Mouse (Mus musculus) liver, embryonic 16.5 days (tissue): ENCODE results near the gene Eif4e2. TPM values are rescaled to one million over a fixed set of nuclear protein-coding genes. Genes with fewer than 3 reads are reported as not detected.

Source experiments
- ATAC-seq: fragments of 200-750 bp; cut with Nextera tagmentation; 2 replicates; pipeline ENCODE4 v1.8.0; 2017; ENCODE audit warnings: low read depth, mild to moderate bottlenecking, moderate number of reproducible peaks, moderate library complexity
- H3K27ac ChIP-seq: fragments of 300-500 bp; sonication (generic); 2 replicates; pipeline ENCODE4 v1.5.1; 2014; ENCODE audit warnings: mild to moderate bottlenecking, low read length
- H3K27me3 ChIP-seq: fragments of 300-500 bp; sonication (generic); 2 replicates; pipeline ENCODE4 v1.6.1; 2014; ENCODE audit warnings: low read depth, low read length, mixed read lengths; ENCODE audit not compliant: control insufficient read depth, insufficient read depth
- H3K36me3 ChIP-seq: fragments of 300-500 bp; sonication (generic); 2 replicates; pipeline ENCODE4 v1.6.1; 2014; ENCODE audit warnings: mild to moderate bottlenecking; ENCODE audit not compliant: control insufficient read depth, insufficient read depth
- H3K4me1 ChIP-seq: fragments of 300-500 bp; sonication (generic); 2 replicates; pipeline ENCODE4 v1.6.1; 2014; ENCODE audit warnings: low read depth, low read length, mixed read lengths; ENCODE audit not compliant: control insufficient read depth
- H3K4me2 ChIP-seq: fragments of 300-500 bp; sonication (generic); 2 replicates; pipeline ENCODE4 v1.6.1; 2014; ENCODE audit warnings: low read depth, low read length, mixed read lengths
- H3K4me3 ChIP-seq: fragments of 300-500 bp; sonication (generic); 2 replicates; pipeline ENCODE4 v1.5.1; 2014; ENCODE audit warnings: low read depth, mild to moderate bottlenecking, low read length
- H3K9ac ChIP-seq: fragments of 300-500 bp; sonication (generic); 2 replicates; pipeline ENCODE4 v1.6.1; 2014; ENCODE audit warnings: low read depth, low read length
- H3K9me3 ChIP-seq: fragments of 300-500 bp; sonication (generic); replicated peaks from 2 replicates; pipeline ENCODE4 v1.6.1; 2016; ENCODE audit warnings: low read length; ENCODE audit not compliant: control insufficient read depth
- WGBS: fragments of 180-500 bp; shearing (Covaris S2); extraction: QIAGEN DNeasy Blood & Tissue Kit; methylation state at CpG from one replicate; pipeline ENCODE4 v1.1.7; 2014; ENCODE audit not compliant: insufficient replicate concordance; 5-methylcytosine and 5-hydroxymethylcytosine counted together
- polyA plus RNA-seq: library from polyadenylated mRNA; unstranded; fragments of >200 nt; fragmentation: Nextera tagmentation; extraction: Ambion mirVana; gene quantifications from 2 replicates; pipeline ENCODE4 v1.2.1, GENCODE M21; 2015

Gene Eif4e2
- 64.2 and 68.8 TPM in 2 replicates for polyA plus RNA-seq

- H3K9me3 ChIP-seq = no peaks in the 10 kb centered on the region
- no peaks in the 10 kb centered on the region for H3K36me3 ChIP-seq
- peak; percentile 97 for ATAC-seq
- H3K9ac ChIP-seq = peak within 1 kb of the TSS; percentile 99
- under 1% methylated on average over 78 of the region's 99 CpGs for WGBS
- H3K4me2 ChIP-seq = peak within 1 kb of the TSS; percentile 87
- H3K27ac ChIP-seq = peak within 1 kb of the TSS; percentile 99
- peak within 1 kb of the TSS; percentile 96 for H3K4me3 ChIP-seq
- peaks cover 30% of the 10 kb centered on the region for H3K4me1 ChIP-seq
- no peaks in the 10 kb centered on the region for H3K27me3 ChIP-seq
Measured at GRCm38 (mm10) chr1:87213735-87214704, at the start of gene Eif4e2. Gene Eif4e2, plus strand, starts transcription at chr1:87213914.

- Histone ChIP-seq H3K4me1 (no peaks in the 10 kb centered on the region), H3K27ac (no peak overlapping the region), H3K27me3 (peaks cover 2% of the 10 kb centered on the region; the same call in 1 of the 2 replicates), H3K4me3 (no peak overlapping the region), H3K4me2 (no peak overlapping the region), H3K36me3 (no peaks in the 10 kb centered on the region), H3K9me3 (no peaks in the 10 kb centered on the region), H3K9ac (no peak overlapping the region)
- ATAC-seq = no peak
- 31% methylated on average over 11 of the region's 11 CpGs for WGBS
Measured at GRCm38 (mm10) chr1:87164164-87164795, 49.4 kb upstream of the Eif4e2 start.

GRCm38 (mm10) chr1:87164796-87165184 is 48.9 kb upstream of the Eif4e2 start:
- Histone ChIP-seq H3K36me3 (no peaks in the 10 kb centered on the region), H3K4me1 (no peaks in the 10 kb centered on the region), H3K4me2 (no peak overlapping the region), H3K27me3 (peaks cover 3% of the 10 kb centered on the region; the same call in 1 of the 2 replicates), H3K9ac (no peak overlapping the region), H3K9me3 (no peaks in the 10 kb centered on the region), H3K4me3 (no peak overlapping the region), H3K27ac (no peak overlapping the region)
- no peak for ATAC-seq
- 44% methylated on average over 9 of the region's 9 CpGs for WGBS

GRCm38 (mm10) chr1:87170458-87170857 is 43.3 kb upstream of the Eif4e2 start:
- 17% methylated on average over 19 of the region's 19 CpGs for WGBS
- peaks cover 16% of the 10 kb centered on the region for H3K27me3 ChIP-seq

GRCm38 (mm10) chr1:87171312-87171711 is 42.4 kb upstream of the Eif4e2 start:
- no peak for ATAC-seq
- H3K9me3 ChIP-seq = no peaks in the 10 kb centered on the region
- no peak overlapping the region for H3K4me2 ChIP-seq
- 47% methylated on average over 1 of the region's 1 CpGs for WGBS
- H3K27ac ChIP-seq = no peak overlapping the region
- no peaks in the 10 kb centered on the region for H3K36me3 ChIP-seq
- no peak overlapping the region for H3K4me3 ChIP-seq
- H3K9ac ChIP-seq = no peak overlapping the region
- peaks cover 14% of the 10 kb centered on the region for H3K27me3 ChIP-seq
- H3K4me1 ChIP-seq = no peaks in the 10 kb centered on the region; the same call in 1 of the 2 replicates

More at GRCm38 (mm10) chr1:87170458-87170857, 43.3 kb upstream of the Eif4e2 start:
- Histone ChIP-seq H3K36me3 (no peaks in the 10 kb centered on the region), H3K4me2 (no peak overlapping the region), H3K9ac (no peak overlapping the region), H3K4me1 (no peaks in the 10 kb centered on the region; the same call in 1 of the 2 replicates), H3K27ac (no peak overlapping the region), H3K9me3 (no peaks in the 10 kb centered on the region), H3K4me3 (no peak overlapping the region)
- no peak for ATAC-seq

GRCm38 (mm10) chr1:87172316-87172715 is 41.4 kb upstream of the Eif4e2 start:
- Histone ChIP-seq H3K4me3 (no peak overlapping the region), H3K9ac (no peak overlapping the region), H3K4me1 (no peaks in the 10 kb centered on the region; the same call in 1 of the 2 replicates), H3K27ac (no peak overlapping the region), H3K27me3 (peaks cover 14% of the 10 kb centered on the region), H3K9me3 (no peaks in the 10 kb centered on the region), H3K4me2 (no peak overlapping the region), H3K36me3 (no peaks in the 10 kb centered on the region)
- WGBS = 46% methylated on average over 9 of the region's 9 CpGs
- no peak for ATAC-seq

GRCm38 (mm10) chr1:87174006-87174955 is 39.4 kb upstream of the Eif4e2 start:
- Histone ChIP-seq H3K4me3 (no peak overlapping the region), H3K36me3 (no peaks in the 10 kb centered on the region), H3K27ac (no peak overlapping the region), H3K27me3 (peaks cover 14% of the 10 kb centered on the region), H3K9ac (no peak overlapping the region), H3K4me2 (no peak overlapping the region), H3K9me3 (no peaks in the 10 kb centered on the region), H3K4me1 (no peaks in the 10 kb centered on the region; the same call in 1 of the 2 replicates)
- peak; percentile 64; the same call in 1 of the 2 replicates for ATAC-seq
- 22% methylated on average over 28 of the region's 28 CpGs for WGBS

- ATAC-seq = no peak
- H3K27ac ChIP-seq = no peak overlapping the region
- peaks cover 6% of the 10 kb centered on the region for H3K27me3 ChIP-seq
- H3K4me3 ChIP-seq = no peak overlapping the region
- H3K9me3 ChIP-seq = no peaks in the 10 kb centered on the region
- H3K9ac ChIP-seq = no peak overlapping the region
- H3K4me1 ChIP-seq = no peaks in the 10 kb centered on the region; the same call in 1 of the 2 replicates
- H3K36me3 ChIP-seq = no peaks in the 10 kb centered on the region
- H3K4me2 ChIP-seq = no peak overlapping the region
- WGBS = 34% methylated on average over 11 of the region's 11 CpGs
Measured at GRCm38 (mm10) chr1:87175852-87176292, 37.8 kb upstream of the Eif4e2 start.
